Mouse (Mus musculus): ENCODE measurements around the gene Rb1. TPM values are rescaled to one million over a fixed set of nuclear protein-coding genes. Genes with fewer than 3 reads are reported as not detected.

Rb1 gene
- total and polyA plus RNA-seq, 3 experiments: 6.3 to 13.2 TPM; not detected in 1

- no peak for DNase-seq (ENCODE audit: low read depth, low spot score)
Measured at GRCm38 (mm10) chr14:73239291-73239690, 86.3 kb downstream of the Rb1 start.

GRCm38 (mm10) chr14:73238498-73239250 is 86.9 kb downstream of the Rb1 start:
- H3K36me3 ChIP-seq (ENCODE audit: control insufficient read depth in 1 of 2, insufficient read depth in 2 of 2, low read length in 2 of 2): peaks cover 0 to 2% of the 10 kb centered on the region in 2 experiments; a peak in 1 of 4 replicates
- no peaks in the 10 kb centered on the region for H3K27me3 ChIP-seq (ENCODE audit: control insufficient read depth in 1 of 2, insufficient read depth in 2 of 2, low read length in 2 of 2)
- no peak overlapping the region for H3K9ac ChIP-seq (ENCODE audit: control insufficient read depth, low read depth, low read length, poor library complexity, severe bottlenecking)
- no peak overlapping the region for H3K4me3 ChIP-seq (ENCODE audit: control insufficient read depth in 1 of 2, insufficient read depth in 1 of 2, low read depth in 2 of 2, low read length in 2 of 2)
- H3K4me1 ChIP-seq (ENCODE audit: control insufficient read depth in 1 of 2, insufficient read depth in 2 of 2, low read length in 2 of 2): no peaks in the 10 kb centered on the region; a peak in 1 of 4 replicates
- no peak overlapping the region for H3K27ac ChIP-seq (ENCODE audit: control insufficient read depth, low read depth, low read length)
- TF ChIP-seq ETS1 (IDR thresholded peaks at IDR 0.05; ENCODE audit: low read depth, low read length): no peak
- TF ChIP-seq MAZ (IDR thresholded peaks at IDR 0.05; ENCODE audit: low read depth, low read length): no peak
- no peak for TF ChIP-seq CHD2 (IDR thresholded peaks at IDR 0.05; ENCODE audit: low read length)
- no peaks in the 10 kb centered on the region for H3K79me2 ChIP-seq (ENCODE audit: control insufficient read depth, insufficient read depth, low read length, poor library complexity)
- H3K9me3 ChIP-seq (replicated peaks; ENCODE audit: insufficient read depth, low read length): no peaks in the 10 kb centered on the region
- no peak for DNase-seq (ENCODE audit: low read depth, low spot score)

More at GRCm38 (mm10) chr14:73239291-73239690, 86.3 kb downstream of the Rb1 start:
- Histone ChIP-seq H3K9me3 (replicated peaks; ENCODE audit: insufficient read depth, low read length) (no peaks in the 10 kb centered on the region), H3K4me1 (ENCODE audit: control insufficient read depth in 1 of 2, insufficient read depth in 2 of 2, low read length in 2 of 2) (no peaks in the 10 kb centered on the region), H3K79me2 (ENCODE audit: control insufficient read depth, insufficient read depth, low read length, poor library complexity) (no peaks in the 10 kb centered on the region), H3K36me3 (ENCODE audit: control insufficient read depth in 1 of 2, insufficient read depth in 2 of 2, low read length in 2 of 2) (peaks cover 0 to 2% of the 10 kb centered on the region in 2 experiments; a peak in 1 of 4 replicates), H3K4me3 (ENCODE audit: control insufficient read depth in 1 of 2, insufficient read depth in 1 of 2, low read depth in 2 of 2, low read length in 2 of 2) (no peak overlapping the region), H3K9ac (ENCODE audit: control insufficient read depth, low read depth, low read length, poor library complexity, severe bottlenecking) (no peak overlapping the region), H3K27ac (ENCODE audit: control insufficient read depth, low read depth, low read length) (no peak overlapping the region), H3K27me3 (ENCODE audit: control insufficient read depth in 1 of 2, insufficient read depth in 2 of 2, low read length in 2 of 2) (no peaks in the 10 kb centered on the region)
- no peak for TF ChIP-seq MEF2A (IDR thresholded peaks at IDR 0.05; ENCODE audit: extremely low read depth, insufficient replicate concordance, low read depth, low read length, poor library complexity, severe bottlenecking)
- no peak for TF ChIP-seq USF1 (IDR thresholded peaks at IDR 0.05; ENCODE audit: low read depth, low read length)
- TF ChIP-seq ZMIZ1 (IDR thresholded peaks at IDR 0.05; ENCODE audit: low read depth, low read length): no peak
- TF ChIP-seq USF2 (IDR thresholded peaks at IDR 0.05; ENCODE audit: borderline replicate concordance in 1 of 2, insufficient read depth in 1 of 2, low read depth in 1 of 2, low read length in 2 of 2): no peak
- TF ChIP-seq HCFC1 (IDR thresholded peaks at IDR 0.05; ENCODE audit: low read depth, low read length): no peak
- no peak for TF ChIP-seq GABPA (IDR thresholded peaks at IDR 0.05; ENCODE audit: low read depth, low read length)
- no peak for TF ChIP-seq SIN3A (IDR thresholded peaks at IDR 0.05; ENCODE audit: low read length)
- no peak for TF ChIP-seq TBP (IDR thresholded peaks at IDR 0.05; ENCODE audit: low read depth, low read length)
- no peak for TF ChIP-seq UBTF (IDR thresholded peaks at IDR 0.05; ENCODE audit: borderline replicate concordance, insufficient read depth, low read depth, low read length)
- TF ChIP-seq GATA1 (IDR thresholded peaks at IDR 0.05; ENCODE audit: low read depth, low read length): no peak
- TF ChIP-seq POLR2AphosphoS2 (IDR thresholded peaks at IDR 0.05; ENCODE audit: low read length): no peak
- TF ChIP-seq ZC3H11A (IDR thresholded peaks at IDR 0.05; ENCODE audit: low read depth, low read length): no peak
- TF ChIP-seq MAX (IDR thresholded peaks at IDR 0.05; ENCODE audit: low read length): no peak
- TF ChIP-seq MAZ (IDR thresholded peaks at IDR 0.05; ENCODE audit: low read depth, low read length): no peak
- no peak for TF ChIP-seq MYC (IDR thresholded peaks at IDR 0.05; ENCODE audit: low read depth, low read length)

Data from MEL (cell line).